Mouse (Mus musculus) ZHBTc4 (cell line): Measurements from ENCODE around the gene Ikbke.

Experiments used
- DNase-seq: peaks from one replicate; pipeline ENCODE4 v3.0.0-alpha.2; 2011; ENCODE audit warnings: low read depth, low spot score

The Ikbke gene

GRCm38 (mm10) chr1:131239576-131240193 lies 39.7 kb downstream of the Ikbke start:
- no peak for DNase-seq

- no peak for DNase-seq
These were observed 40.5 kb downstream of the Ikbke start for GRCm38 (mm10) chr1:131238931-131239381.

GRCm38 (mm10) chr1:131236077-131236476 lies 43.3 kb downstream of the Ikbke start:
- no peak for DNase-seq

GRCm38 (mm10) chr1:131233527-131233926 lies 45.9 kb downstream of the Ikbke start:
- DNase-seq: no peak

- no peak for DNase-seq
These were observed 50.7 kb downstream of the Ikbke start for GRCm38 (mm10) chr1:131228659-131229058.

GRCm38 (mm10) chr1:131228225-131228624 lies 51.2 kb downstream of the Ikbke start:
- no peak for DNase-seq

- DNase-seq: no peak
These were observed 54.4 kb downstream of the Ikbke start for GRCm38 (mm10) chr1:131224848-131225471.

GRCm38 (mm10) chr1:131223345-131223744 lies 56.1 kb downstream of the Ikbke start:
- DNase-seq: no peak

- no peak for DNase-seq
These were observed 57.4 kb downstream of the Ikbke start for GRCm38 (mm10) chr1:131221822-131222590.

- DNase-seq: no peak
These were observed 60.5 kb downstream of the Ikbke start for GRCm38 (mm10) chr1:131218933-131219332.

GRCm38 (mm10) chr1:131213361-131213760 lies 66.0 kb downstream of the Ikbke start:
- DNase-seq: no peak

- DNase-seq: no peak
These were observed 66.5 kb downstream of the Ikbke start for GRCm38 (mm10) chr1:131212956-131213355.

GRCm38 (mm10) chr1:131211655-131212054 lies 67.8 kb downstream of the Ikbke start:
- DNase-seq: no peak

- DNase-seq: peak; percentile 16
These were observed 69.4 kb downstream of the Ikbke start for GRCm38 (mm10) chr1:131209971-131210426.

- no peak for DNase-seq
These were observed 70.6 kb downstream of the Ikbke start for GRCm38 (mm10) chr1:131208800-131209199.

GRCm38 (mm10) chr1:131208081-131208480 lies 71.3 kb downstream of the Ikbke start:
- no peak for DNase-seq

GRCm38 (mm10) chr1:131207531-131207930 lies 71.9 kb downstream of the Ikbke start:
- DNase-seq: peak; percentile 54

GRCm38 (mm10) chr1:131206342-131206741 lies 73.1 kb downstream of the Ikbke start:
- no peak for DNase-seq

GRCm38 (mm10) chr1:131204461-131204860 lies 74.9 kb downstream of the Ikbke start:
- DNase-seq: no peak
